14 mouse cellular contexts compared by ENCODE assay signal in genomic region chr5:131305223-131305622, GRCm38 (mm10). TPM values are rescaled to one million over a fixed set of nuclear protein-coding genes. Genes with fewer than 3 reads are reported as not detected.
DNase-seq lines count a peak whose midpoint lies in the region; ATAC-seq and TF ChIP-seq lines count a peak whose summit lies in the region.
"Had no signal": no experiment of that assay in that cellular context is flagged by ENCODE, and none has a peak within 500 bp of the region (broad histone marks: within the 10 kb centered on the region; RNA-seq: fewer than 3 reads in every experiment).

No protein-coding gene starts in this region.

- no peaks in the 10 kb centered on the region for H3K9me3 ChIP-seq in forebrain, postnatal 0 days (ENCODE audit: low read length)
- no peaks in the 10 kb centered on the region for H3K9me3 ChIP-seq in midbrain, postnatal 0 days (ENCODE audit: low read length)
- H3K9me3 ChIP-seq: liver, embryonic 12.5 days had no signal

- no peak for TF ChIP-seq POLR2A in cerebellum, adult 2 months (IDR thresholded peaks at IDR 0.05; ENCODE audit: borderline replicate concordance, insufficient read depth, low read length)

- no peak for DNase-seq in cerebellum, adult 2 months
- DNase-seq in cerebellum, adult 8-10 months, result no peak
- no peak for DNase-seq in layer of hippocampus, adult 2 months (ENCODE audit: low spot score in 2 of 2)
- DNase-seq in layer of hippocampus, postnatal 36 days, result no peak
- DNase-seq in forebrain, postnatal 0 days, result no peak
- peak; percentile 17 for DNase-seq in midbrain, postnatal 0 days (ENCODE audit: low spot score)
- DNase-seq in layer of hippocampus, postnatal 14 days (ENCODE audit: low spot score in 2 of 2), result no peak
- no peak for DNase-seq in heart, postnatal 14 days
- DNase-seq: layer of hippocampus, adult 9-11 months; right cerebral cortex, postnatal 4 days had no signal

- no peak for TF ChIP-seq CTCF in cerebellum, adult 2 months (IDR thresholded peaks at IDR 0.05; ENCODE audit: borderline replicate concordance, insufficient read depth, low read depth, low read length)
- TF ChIP-seq CTCF in layer of hippocampus, adult 2 months (conservative IDR thresholded peaks at IDR 0.05), result no peak
- no peak for TF ChIP-seq CTCF in forebrain, postnatal 0 days (IDR thresholded peaks at IDR 0.05; ENCODE audit: low read depth)
- TF ChIP-seq CTCF in midbrain, postnatal 0 days (IDR thresholded peaks at IDR 0.05), result no peak

- no peaks in the 10 kb centered on the region for H3K27me3 ChIP-seq in cerebellum, adult 2 months (ENCODE audit: control insufficient read depth, insufficient read depth, low read length)
- no peaks in the 10 kb centered on the region for H3K27me3 ChIP-seq in forebrain, postnatal 0 days (ENCODE audit: insufficient read depth, low read length)
- H3K27me3 ChIP-seq in midbrain, postnatal 0 days (ENCODE audit: insufficient read depth, low read length), result no peaks in the 10 kb centered on the region

- H3K36me3 ChIP-seq in forebrain, postnatal 0 days (ENCODE audit: insufficient read depth), result no peaks in the 10 kb centered on the region
- H3K36me3 ChIP-seq in midbrain, postnatal 0 days (ENCODE audit: insufficient read depth, low read length), result no peaks in the 10 kb centered on the region
- H3K36me3 ChIP-seq: liver, embryonic 12.5 days had no signal

- intact Hi-C loops in heart, postnatal 14 days (cut with DNase I), result loop anchor here (5.0 to 10.0 kb wide), 2 partner anchors 122 to 260 kb away; no protein-coding TSS in a partner anchor

- H3K4me1 ChIP-seq in cerebellum, adult 2 months (ENCODE audit: control insufficient read depth, insufficient read depth, low read length), result peaks cover 22% of the 10 kb centered on the region
- peaks cover 4% of the 10 kb centered on the region; the same call in 1 of the 2 replicates for H3K4me1 ChIP-seq in forebrain, postnatal 0 days (ENCODE audit: insufficient read depth)
- H3K4me1 ChIP-seq in midbrain, postnatal 0 days (ENCODE audit: insufficient read depth, low read length), result no peaks in the 10 kb centered on the region; the same call in 1 of the 2 replicates

- peak overlapping the region; percentile 84 for H3K4me2 ChIP-seq in forebrain, postnatal 0 days (ENCODE audit: low read depth)
- peak overlapping the region; percentile 82 for H3K4me2 ChIP-seq in midbrain, postnatal 0 days (ENCODE audit: low read depth, low read length, poor library complexity, severe bottlenecking)
- H3K4me2 ChIP-seq: liver, embryonic 12.5 days had no signal

- H3K9ac ChIP-seq in forebrain, postnatal 0 days, result no peak overlapping the region
- no peak overlapping the region for H3K9ac ChIP-seq in midbrain, postnatal 0 days (replicated peaks; ENCODE audit: low read length, poor library complexity, severe bottlenecking)
- H3K9ac ChIP-seq: liver, embryonic 12.5 days had no signal

- ATAC-seq in forebrain, postnatal 0 days, result no peak
- no peak for ATAC-seq in midbrain, postnatal 0 days (ENCODE audit: low FRiP score)
- ATAC-seq: intestine, embryonic 16.5 days; liver, embryonic 12.5 days had no signal

- peak overlapping the region; percentile 88 for H3K4me3 ChIP-seq in cerebellum, adult 2 months (replicated peaks; ENCODE audit: insufficient read depth, low read depth, low read length)
- peak overlapping the region; percentile 73 for H3K4me3 ChIP-seq in layer of hippocampus, adult 2 months
- peak overlapping the region; percentile 69 for H3K4me3 ChIP-seq in forebrain, postnatal 0 days (ENCODE audit: low read depth, low read length)
- H3K4me3 ChIP-seq in midbrain, postnatal 0 days (ENCODE audit: low read depth, low read length), result peak overlapping the region; percentile 73
- H3K4me3 ChIP-seq: liver, embryonic 12.5 days had no signal

- no peak overlapping the region for H3K27ac ChIP-seq in cerebellum, adult 2 months (ENCODE audit: insufficient read depth, low read length)
- peak overlapping the region; percentile 39; the same call in 1 of the 2 replicates for H3K27ac ChIP-seq in layer of hippocampus, adult 2 months
- no peak overlapping the region for H3K27ac ChIP-seq in forebrain, postnatal 0 days (ENCODE audit: low read depth, low read length)
- H3K27ac ChIP-seq in midbrain, postnatal 0 days (ENCODE audit: low read depth, low read length), result no peak overlapping the region
- H3K27ac ChIP-seq: liver, embryonic 12.5 days; macrophage had no signal

- 42% methylated on average over 5 of the region's 5 CpGs for WGBS in cerebellum, adult 2 months
- WGBS in forebrain, postnatal 0 days, result 48% methylated on average over 5 of the region's 5 CpGs
- WGBS in midbrain, postnatal 0 days, result 44% methylated on average over 5 of the region's 5 CpGs

RNA-seq across cellular contexts. Expression of gene Galnt17, which starts 3.1 kb away (rescaled TPM):
- 22.2 and 24.6 TPM in 2 replicates for polyA plus RNA-seq in cerebellum, adult 2 months (2012; rRNA removed)
- 100 to 1,000 TPM; 125 to 135 TPM for total RNA-seq in layer of hippocampus, adult 2 months (2021)
- total RNA-seq in layer of hippocampus, postnatal 36 days (2021), result 100 to 1,000 TPM; 120 to 127 TPM
- total RNA-seq in forebrain, postnatal 0 days (2014; rRNA removed), result 17.8 and 20.2 TPM in 2 replicates
- 2.6 and 5.2 TPM in 2 replicates for polyA plus RNA-seq in forebrain, postnatal 0 days (2015; fragmentation: Nextera tagmentation; extraction: Ambion mirVana)
- 16.7 and 27.0 TPM in 2 replicates for total RNA-seq in midbrain, postnatal 0 days (2014; rRNA removed)
- 4.0 and 4.8 TPM in 2 replicates for polyA plus RNA-seq in midbrain, postnatal 0 days (2015; fragmentation: Nextera tagmentation; extraction: Ambion mirVana)
- total RNA-seq in layer of hippocampus, postnatal 14 days (2021), result 100 to 1,000 TPM in 1 of 2 experiments, 10 to 100 TPM in 1; 99.1 to 103 TPM
- total RNA-seq in heart, postnatal 14 days (2021), result 1 to 10 TPM; 4.4 to 4.6 TPM
- total RNA-seq: neutrophil, adult 5-6 weeks had no signal
- polyA plus RNA-seq: macrophage had no signal
